Mouse (Mus musculus): ENCODE data around the gene Abat. TPM values are rescaled to one million over a fixed set of nuclear protein-coding genes. Genes with fewer than 3 reads are reported as not detected.
A peak's percentile ranks its signal among the peaks of the same experiment; 100 is the strongest.

Abat gene
- polyA plus RNA-seq, 1 experiment from 2014 or later, result 29.8 TPM

DNA sequence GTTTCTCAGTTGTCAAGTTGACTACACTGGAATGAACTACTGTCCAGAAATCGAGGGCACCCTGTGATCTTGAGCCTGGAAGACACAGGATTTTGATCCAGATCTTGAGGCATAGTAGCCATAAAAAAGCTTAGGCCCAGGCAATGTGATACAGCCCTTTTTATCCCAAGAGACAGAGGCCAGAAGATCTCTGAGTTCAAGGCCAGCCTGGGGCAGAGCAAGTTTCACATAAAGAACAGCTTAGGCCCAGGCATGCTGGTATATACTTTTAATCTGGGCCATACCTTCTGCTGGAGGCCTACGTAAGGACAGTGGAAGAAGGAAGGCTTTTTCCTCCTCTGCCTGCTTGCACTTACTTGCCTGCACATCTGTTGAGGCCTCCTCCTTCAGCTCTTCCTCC lies 51.6 kb downstream of the Abat start:
- H3K4me2 ChIP-seq (ENCODE audit: low read depth, low read length), result no peak overlapping the region
- H3K9me3 ChIP-seq (replicated peaks; ENCODE audit: control insufficient read depth, low read length), result peaks cover 4% of the 10 kb centered on the region
- no peaks in the 10 kb centered on the region for H3K27me3 ChIP-seq (ENCODE audit: control insufficient read depth, insufficient read depth, low read length)
- no peaks in the 10 kb centered on the region for H3K4me1 ChIP-seq (ENCODE audit: control insufficient read depth, insufficient read depth, low read length)
- H3K9ac ChIP-seq (ENCODE audit: low read length), result no peak overlapping the region
- no peak overlapping the region for H3K27ac ChIP-seq (ENCODE audit: low read length)
- 74% methylated on average over 2 of the region's 2 CpGs for WGBS
- no peak for ATAC-seq (ENCODE audit: insufficient read depth, low FRiP score)
- H3K4me3 ChIP-seq (replicated peaks; ENCODE audit: low read length), result no peak overlapping the region
- H3K36me3 ChIP-seq (ENCODE audit: control insufficient read depth, insufficient read depth, low read length), result no peaks in the 10 kb centered on the region

DNA sequence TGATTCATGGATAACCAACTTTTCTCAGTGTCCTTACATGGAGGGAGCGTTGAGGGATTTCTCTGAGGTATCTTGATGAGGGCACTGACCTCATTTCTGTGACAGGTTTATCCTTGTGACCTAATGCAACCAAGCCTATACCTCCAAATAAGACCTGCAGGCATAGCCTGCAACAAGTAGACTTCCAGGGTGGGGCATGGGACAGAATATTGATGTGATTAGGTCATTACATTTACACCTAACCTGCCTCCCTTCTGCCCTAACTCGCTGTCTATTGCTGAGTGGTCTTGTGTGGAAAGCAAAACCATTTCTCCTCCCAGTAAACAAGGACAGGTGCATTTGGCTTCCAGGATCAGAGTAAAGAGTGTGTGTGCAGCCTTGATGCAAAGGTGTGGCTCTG lies 52.3 kb downstream of the Abat start:
- Histone ChIP-seq H3K27ac (ENCODE audit: low read length) (no peak overlapping the region), H3K4me3 (replicated peaks; ENCODE audit: low read length) (no peak overlapping the region), H3K9ac (ENCODE audit: low read length) (no peak overlapping the region), H3K9me3 (replicated peaks; ENCODE audit: control insufficient read depth, low read length) (no peaks in the 10 kb centered on the region), H3K4me1 (ENCODE audit: control insufficient read depth, insufficient read depth, low read length) (no peaks in the 10 kb centered on the region), H3K36me3 (ENCODE audit: control insufficient read depth, insufficient read depth, low read length) (no peaks in the 10 kb centered on the region), H3K27me3 (ENCODE audit: control insufficient read depth, insufficient read depth, low read length) (no peaks in the 10 kb centered on the region), H3K4me2 (ENCODE audit: low read depth, low read length) (no peak overlapping the region)
- no peak for ATAC-seq (ENCODE audit: insufficient read depth, low FRiP score)
- 73% methylated on average over 2 of the region's 2 CpGs for WGBS

DNA sequence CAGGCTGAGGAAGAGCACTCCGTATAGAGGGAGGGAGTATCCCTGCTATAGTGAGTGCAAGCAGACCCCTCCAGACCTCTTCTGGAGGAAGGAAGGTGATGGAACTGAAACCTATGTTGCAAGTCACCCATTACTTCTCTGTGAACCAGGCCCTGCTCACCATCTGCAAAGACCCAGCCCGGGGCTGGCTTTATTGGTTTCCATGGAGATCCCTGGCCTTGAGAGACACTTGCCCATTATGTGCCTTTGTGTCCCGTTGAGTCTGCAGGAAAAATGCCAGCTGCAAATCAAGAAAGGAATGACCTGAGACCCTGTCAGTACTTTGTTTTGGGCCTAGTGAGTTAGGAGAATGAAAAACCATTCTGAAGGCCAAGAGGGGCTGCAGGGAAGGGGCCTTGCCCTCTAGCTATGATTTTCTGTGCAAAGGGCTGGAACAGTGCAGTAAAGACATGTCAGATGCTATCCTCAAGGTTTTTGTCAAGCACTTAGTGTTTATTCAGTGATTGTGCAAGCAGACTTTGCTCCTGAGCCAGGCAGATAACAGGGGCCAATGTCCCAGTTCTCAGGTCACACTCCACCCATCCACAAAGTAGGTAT lies 53.0 kb downstream of the Abat start:
- peak; percentile 78; the same call in 1 of the 2 replicates for ATAC-seq (ENCODE audit: insufficient read depth, low FRiP score)
- 22% methylated on average over 3 of the region's 3 CpGs for WGBS
- Histone ChIP-seq H3K9ac (ENCODE audit: low read length) (no peak overlapping the region; the same call in 1 of the 2 replicates), H3K27me3 (ENCODE audit: control insufficient read depth, insufficient read depth, low read length) (no peaks in the 10 kb centered on the region), H3K4me1 (ENCODE audit: control insufficient read depth, insufficient read depth, low read length) (no peaks in the 10 kb centered on the region), H3K36me3 (ENCODE audit: control insufficient read depth, insufficient read depth, low read length) (no peaks in the 10 kb centered on the region), H3K4me3 (replicated peaks; ENCODE audit: low read length) (no peak overlapping the region), H3K27ac (ENCODE audit: low read length) (peak overlapping the region; percentile 52), H3K9me3 (replicated peaks; ENCODE audit: control insufficient read depth, low read length) (no peaks in the 10 kb centered on the region), H3K4me2 (ENCODE audit: low read depth, low read length) (no peak overlapping the region)

DNA sequence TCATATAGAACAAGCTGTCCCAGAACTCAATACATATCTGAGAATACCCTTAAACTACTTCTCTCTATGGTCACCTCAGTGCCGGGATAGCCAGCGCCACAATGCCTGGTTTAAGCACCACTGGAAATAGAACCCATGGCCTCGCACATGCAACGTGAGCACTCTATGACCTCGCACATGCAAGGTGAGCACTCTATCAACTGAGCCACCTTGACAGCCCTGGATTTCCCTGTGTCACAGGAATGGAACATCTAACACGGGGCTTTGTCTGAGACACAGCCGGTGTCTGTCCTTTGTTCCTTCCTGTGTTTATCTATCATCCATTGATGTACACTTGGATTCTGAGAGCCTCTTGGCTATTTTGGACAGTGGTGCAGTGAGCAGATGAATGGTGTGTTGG lies 55.7 kb downstream of the Abat start:
- Histone ChIP-seq H3K27me3 (ENCODE audit: control insufficient read depth, insufficient read depth, low read length) (no peaks in the 10 kb centered on the region), H3K4me3 (replicated peaks; ENCODE audit: low read length) (no peak overlapping the region), H3K9ac (ENCODE audit: low read length) (no peak overlapping the region), H3K9me3 (replicated peaks; ENCODE audit: control insufficient read depth, low read length) (no peaks in the 10 kb centered on the region), H3K4me1 (ENCODE audit: control insufficient read depth, insufficient read depth, low read length) (no peaks in the 10 kb centered on the region), H3K27ac (ENCODE audit: low read length) (no peak overlapping the region), H3K36me3 (ENCODE audit: control insufficient read depth, insufficient read depth, low read length) (no peaks in the 10 kb centered on the region), H3K4me2 (ENCODE audit: low read depth, low read length) (no peak overlapping the region)
- 82% methylated on average over 7 of the region's 7 CpGs for WGBS
- no peak for ATAC-seq (ENCODE audit: insufficient read depth, low FRiP score)

DNA sequence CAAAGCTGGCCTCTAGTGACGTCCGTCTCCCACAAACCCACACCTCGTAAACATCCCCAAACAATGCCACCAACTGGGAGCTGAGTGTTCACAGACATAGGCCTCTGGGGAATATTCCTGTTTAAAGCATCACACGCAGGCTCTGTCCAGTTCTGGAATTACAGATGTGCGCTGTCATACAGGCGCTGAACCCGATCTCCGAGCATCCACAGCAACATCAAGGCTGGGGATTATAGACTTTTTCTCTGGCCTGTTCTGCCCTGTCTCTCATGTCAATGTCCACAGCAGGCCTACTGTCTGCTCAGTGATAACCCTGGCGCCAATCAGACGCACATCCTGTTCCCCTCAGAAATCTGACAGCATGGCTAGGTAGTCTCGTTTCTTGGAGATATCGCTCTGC lies 57.1 kb downstream of the Abat start:
- H3K4me3 ChIP-seq (replicated peaks; ENCODE audit: low read length), result no peak overlapping the region
- WGBS, result 85% methylated on average over 12 of the region's 12 CpGs
- no peak overlapping the region for H3K9ac ChIP-seq (ENCODE audit: low read length)
- no peaks in the 10 kb centered on the region for H3K27me3 ChIP-seq (ENCODE audit: control insufficient read depth, insufficient read depth, low read length)
- H3K4me2 ChIP-seq (ENCODE audit: low read depth, low read length), result no peak overlapping the region
- no peak overlapping the region for H3K27ac ChIP-seq (ENCODE audit: low read length)
- H3K4me1 ChIP-seq (ENCODE audit: control insufficient read depth, insufficient read depth, low read length), result no peaks in the 10 kb centered on the region
- H3K36me3 ChIP-seq (ENCODE audit: control insufficient read depth, insufficient read depth, low read length), result no peaks in the 10 kb centered on the region
- H3K9me3 ChIP-seq (replicated peaks; ENCODE audit: control insufficient read depth, low read length), result no peaks in the 10 kb centered on the region
- ATAC-seq (ENCODE audit: insufficient read depth, low FRiP score), result no peak

DNA sequence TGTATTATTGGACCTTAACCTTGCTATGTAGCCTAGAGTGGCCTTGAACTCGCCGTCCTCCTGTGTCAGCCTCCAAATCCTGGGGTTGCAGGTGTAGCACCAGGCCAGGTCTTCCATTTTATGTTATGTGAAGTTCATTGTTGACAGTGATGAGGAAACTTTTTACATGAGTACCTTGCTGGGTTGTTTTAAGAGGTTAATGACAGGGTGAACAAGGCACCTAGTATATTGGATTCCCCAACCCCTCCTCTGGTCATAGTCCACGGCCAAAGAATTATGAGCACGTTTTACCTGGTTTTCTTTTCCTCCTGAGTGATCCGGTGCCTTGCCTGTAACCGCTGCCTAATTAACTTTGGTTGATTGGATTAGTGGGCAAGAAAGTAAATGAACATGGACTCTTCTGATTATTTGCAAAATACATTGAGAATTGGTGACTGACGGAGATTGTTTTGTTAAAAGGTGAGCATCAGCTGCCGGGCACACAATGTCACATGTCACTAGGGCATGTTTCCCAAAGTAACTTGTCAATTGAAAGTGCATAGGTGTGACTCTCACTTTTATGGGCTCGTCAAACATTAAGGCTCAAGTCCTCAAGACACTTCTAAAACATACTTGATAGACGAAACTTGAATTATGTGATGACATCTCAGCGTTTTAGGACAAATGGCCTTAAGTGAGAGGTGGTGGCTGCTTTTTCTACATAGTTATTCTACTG lies 57.8 kb downstream of the Abat start:
- H3K27ac ChIP-seq (ENCODE audit: low read length), result no peak overlapping the region
- H3K27me3 ChIP-seq (ENCODE audit: control insufficient read depth, insufficient read depth, low read length), result no peaks in the 10 kb centered on the region

DNA sequence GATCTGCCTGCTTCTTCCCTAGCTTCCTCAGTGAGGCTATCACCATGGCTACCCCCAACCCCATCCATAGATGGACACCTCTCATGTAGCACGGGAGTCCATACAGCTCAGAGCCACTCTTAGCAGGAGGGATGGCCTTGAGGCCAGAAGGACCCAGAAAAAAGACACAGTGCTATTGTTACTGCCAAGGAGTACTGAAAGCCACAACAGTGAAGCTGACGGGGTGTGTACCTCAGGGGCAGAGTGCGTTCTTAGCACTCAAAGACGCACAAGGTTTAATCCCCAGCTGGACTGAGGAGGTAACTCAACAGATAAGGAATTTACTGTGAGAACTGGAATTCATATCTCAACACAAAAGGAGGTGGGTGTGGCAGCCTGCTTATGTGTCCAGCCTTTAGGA lies 59.8 kb downstream of the Abat start:
- H3K36me3 ChIP-seq (ENCODE audit: control insufficient read depth, insufficient read depth, low read length), result no peaks in the 10 kb centered on the region
- no peak overlapping the region for H3K9ac ChIP-seq (ENCODE audit: low read length)
- no peaks in the 10 kb centered on the region for H3K9me3 ChIP-seq (replicated peaks; ENCODE audit: control insufficient read depth, low read length)
- no peak overlapping the region for H3K27ac ChIP-seq (ENCODE audit: low read length)
- no peak overlapping the region for H3K4me3 ChIP-seq (replicated peaks; ENCODE audit: low read length)
- H3K4me2 ChIP-seq (ENCODE audit: low read depth, low read length), result no peak overlapping the region
- WGBS, result 74% methylated on average over 4 of the region's 4 CpGs
- H3K27me3 ChIP-seq (ENCODE audit: control insufficient read depth, insufficient read depth, low read length), result no peaks in the 10 kb centered on the region
- no peak for ATAC-seq (ENCODE audit: insufficient read depth, low FRiP score)
- no peaks in the 10 kb centered on the region for H3K4me1 ChIP-seq (ENCODE audit: control insufficient read depth, insufficient read depth, low read length)

More for the DNA sequence above, 57.8 kb downstream of the Abat start:
- no peak overlapping the region for H3K4me2 ChIP-seq (ENCODE audit: low read depth, low read length)
- no peaks in the 10 kb centered on the region for H3K4me1 ChIP-seq (ENCODE audit: control insufficient read depth, insufficient read depth, low read length)
- H3K9me3 ChIP-seq (replicated peaks; ENCODE audit: control insufficient read depth, low read length), result no peaks in the 10 kb centered on the region
- no peak overlapping the region for H3K9ac ChIP-seq (ENCODE audit: low read length)
- ATAC-seq (ENCODE audit: insufficient read depth, low FRiP score), result no peak
- no peaks in the 10 kb centered on the region for H3K36me3 ChIP-seq (ENCODE audit: control insufficient read depth, insufficient read depth, low read length)
- H3K4me3 ChIP-seq (replicated peaks; ENCODE audit: low read length), result no peak overlapping the region
- WGBS, result 78% methylated on average over 11 of the region's 11 CpGs

DNA sequence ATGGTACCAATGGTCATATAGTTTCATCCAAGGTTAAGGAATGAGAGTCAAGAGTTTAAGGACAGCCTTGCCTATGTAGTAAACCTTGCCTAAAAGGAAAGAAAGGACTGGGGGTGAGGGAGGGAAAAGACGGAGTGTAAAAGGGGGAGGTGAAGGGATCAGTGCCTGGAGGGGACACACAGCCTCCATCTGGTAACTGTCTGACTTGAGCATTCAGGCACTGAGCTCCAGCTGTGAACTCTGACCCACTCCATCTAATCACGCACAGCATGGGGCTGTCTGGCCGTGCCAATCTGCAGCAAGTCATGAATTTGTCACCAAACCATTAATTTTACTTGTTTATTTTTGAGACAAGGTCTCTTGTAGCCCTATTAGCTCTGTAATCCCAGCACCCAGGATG lies 60.5 kb downstream of the Abat start:
- no peak for ATAC-seq (ENCODE audit: insufficient read depth, low FRiP score)
- Histone ChIP-seq H3K27me3 (ENCODE audit: control insufficient read depth, insufficient read depth, low read length) (no peaks in the 10 kb centered on the region), H3K4me2 (ENCODE audit: low read depth, low read length) (no peak overlapping the region), H3K4me1 (ENCODE audit: control insufficient read depth, insufficient read depth, low read length) (no peaks in the 10 kb centered on the region), H3K4me3 (replicated peaks; ENCODE audit: low read length) (no peak overlapping the region), H3K9me3 (replicated peaks; ENCODE audit: control insufficient read depth, low read length) (no peaks in the 10 kb centered on the region), H3K36me3 (ENCODE audit: control insufficient read depth, insufficient read depth, low read length) (no peaks in the 10 kb centered on the region), H3K27ac (ENCODE audit: low read length) (no peak overlapping the region), H3K9ac (ENCODE audit: low read length) (no peak overlapping the region)
- WGBS, result 30% methylated on average over 3 of the region's 3 CpGs

DNA sequence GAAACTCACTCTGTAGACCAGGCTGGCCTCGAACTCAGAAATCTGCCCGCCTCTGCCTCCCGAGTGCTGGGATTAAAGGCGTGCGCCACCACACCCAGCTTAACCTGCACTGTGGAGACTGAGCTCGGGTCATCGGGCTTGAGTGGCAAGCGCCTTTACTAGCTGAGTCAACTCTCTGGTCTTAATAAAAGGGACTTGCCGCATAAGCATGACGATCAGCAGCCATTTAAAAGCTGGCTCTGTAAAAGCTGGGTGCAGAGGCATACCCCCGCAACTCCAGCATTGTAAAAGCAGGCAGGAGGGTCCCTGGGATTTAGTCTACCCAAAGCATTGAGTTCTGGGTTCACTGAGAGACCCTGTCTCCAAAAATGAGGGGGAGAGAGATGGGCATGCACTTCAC lies 61.1 kb downstream of the Abat start:
- no peak overlapping the region for H3K9ac ChIP-seq (ENCODE audit: low read length)
- H3K4me2 ChIP-seq (ENCODE audit: low read depth, low read length), result no peak overlapping the region
- no peaks in the 10 kb centered on the region for H3K36me3 ChIP-seq (ENCODE audit: control insufficient read depth, insufficient read depth, low read length)
- no peaks in the 10 kb centered on the region for H3K4me1 ChIP-seq (ENCODE audit: control insufficient read depth, insufficient read depth, low read length)
- no peak for ATAC-seq (ENCODE audit: insufficient read depth, low FRiP score)
- H3K9me3 ChIP-seq (replicated peaks; ENCODE audit: control insufficient read depth, low read length), result no peaks in the 10 kb centered on the region
- WGBS, result 94% methylated on average over 11 of the region's 11 CpGs
- H3K4me3 ChIP-seq (replicated peaks; ENCODE audit: low read length), result no peak overlapping the region
- H3K27ac ChIP-seq (ENCODE audit: low read length), result no peak overlapping the region
- H3K27me3 ChIP-seq (ENCODE audit: control insufficient read depth, insufficient read depth, low read length), result no peaks in the 10 kb centered on the region
